Mouse (Mus musculus): ENCODE data around the gene Txlnb.
"Not testable (repeated sequence)": the region's sequence is repeated elsewhere in the genome, so short reads cannot be mapped to it uniquely, and the experiment has no call there.

Gene Txlnb

DNA sequence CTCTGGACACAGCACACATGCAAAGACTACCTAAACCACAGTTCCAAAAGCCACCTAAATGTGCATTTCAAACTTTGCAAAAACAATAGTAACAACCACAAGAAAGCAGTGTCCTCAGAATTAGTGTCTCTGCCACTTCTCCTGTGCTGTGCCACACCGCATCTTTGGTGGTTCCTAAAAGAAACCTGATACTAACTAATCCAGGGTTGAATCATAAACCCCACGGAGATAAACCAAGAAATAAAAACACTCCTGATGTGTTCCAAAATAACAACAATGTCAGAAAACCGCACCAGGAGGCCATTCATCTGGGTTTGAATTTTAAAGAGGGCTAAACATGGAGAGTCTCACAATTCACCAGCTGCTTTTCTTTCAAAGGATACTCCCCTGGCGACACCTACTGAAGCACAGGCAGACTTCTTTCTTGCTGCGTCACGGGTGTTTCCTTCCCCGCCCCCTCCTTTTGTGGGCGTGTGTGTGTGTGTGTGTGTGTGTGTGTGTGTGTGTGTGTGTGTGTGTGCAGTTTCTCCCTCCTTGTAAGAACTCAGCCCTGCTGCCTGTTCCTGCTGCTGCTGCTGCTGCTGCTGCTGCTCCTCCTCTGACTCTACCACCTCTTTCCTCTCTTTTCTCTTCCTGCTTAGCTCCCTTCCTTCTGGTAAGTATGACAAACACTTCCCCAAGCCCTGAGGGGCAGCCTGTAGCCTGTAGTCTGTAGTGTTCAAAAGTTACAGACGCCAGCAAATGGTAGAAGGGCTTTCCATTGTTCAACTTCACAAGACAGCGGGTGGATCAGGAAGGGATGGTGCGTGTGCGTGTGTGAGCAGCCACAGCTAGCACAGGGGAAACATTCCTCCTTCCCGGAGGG lies at the start of gene Txlnb:
Txlnb (plus strand) TSS at position 460 of the 865 bp plus-strand sequence.
- DNase-seq (ENCODE audit: low spot score): peak; percentile 32

DNA sequence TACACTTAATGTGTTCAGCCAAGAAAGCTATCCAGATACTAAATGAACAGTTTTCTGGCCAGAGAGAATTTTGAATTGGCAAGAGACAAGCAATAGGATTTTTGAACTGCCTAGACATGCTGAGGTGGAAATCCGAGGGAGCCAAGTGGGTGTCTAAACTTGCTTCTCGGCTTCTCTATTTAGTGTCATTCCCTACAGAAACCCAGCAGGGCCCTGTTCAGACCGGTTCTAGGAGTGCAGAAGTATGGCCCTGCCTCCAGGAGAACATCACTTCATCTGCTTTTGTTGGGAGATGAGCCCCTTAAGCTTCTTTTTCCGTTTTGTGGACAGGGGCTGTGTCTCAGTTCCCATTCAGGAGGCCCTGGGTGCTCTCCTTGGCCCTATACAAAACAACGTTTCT lies 43.5 kb upstream of the Txlnb start:
- no peak for DNase-seq (ENCODE audit: low spot score)

DNA sequence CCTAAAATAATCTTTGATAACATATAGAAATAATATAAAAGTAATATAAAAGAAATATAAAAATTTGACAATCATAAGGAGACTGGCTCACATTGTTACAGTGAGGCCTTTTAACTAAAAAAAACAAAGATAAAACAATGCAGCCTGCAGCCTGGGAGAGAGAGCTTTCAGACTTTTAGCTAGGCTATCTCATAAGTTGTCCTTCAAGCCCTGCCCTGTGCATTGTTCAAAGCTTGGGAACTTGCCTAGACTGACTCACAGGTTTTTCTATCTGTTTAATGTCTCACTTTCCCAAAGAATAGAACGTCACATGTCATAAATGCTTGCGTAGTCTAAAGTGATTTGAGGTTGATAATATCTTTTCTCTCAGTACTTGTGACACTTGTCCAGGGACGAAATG lies 36.3 kb upstream of the Txlnb start:
- DNase-seq (ENCODE audit: low spot score): no peak

DNA sequence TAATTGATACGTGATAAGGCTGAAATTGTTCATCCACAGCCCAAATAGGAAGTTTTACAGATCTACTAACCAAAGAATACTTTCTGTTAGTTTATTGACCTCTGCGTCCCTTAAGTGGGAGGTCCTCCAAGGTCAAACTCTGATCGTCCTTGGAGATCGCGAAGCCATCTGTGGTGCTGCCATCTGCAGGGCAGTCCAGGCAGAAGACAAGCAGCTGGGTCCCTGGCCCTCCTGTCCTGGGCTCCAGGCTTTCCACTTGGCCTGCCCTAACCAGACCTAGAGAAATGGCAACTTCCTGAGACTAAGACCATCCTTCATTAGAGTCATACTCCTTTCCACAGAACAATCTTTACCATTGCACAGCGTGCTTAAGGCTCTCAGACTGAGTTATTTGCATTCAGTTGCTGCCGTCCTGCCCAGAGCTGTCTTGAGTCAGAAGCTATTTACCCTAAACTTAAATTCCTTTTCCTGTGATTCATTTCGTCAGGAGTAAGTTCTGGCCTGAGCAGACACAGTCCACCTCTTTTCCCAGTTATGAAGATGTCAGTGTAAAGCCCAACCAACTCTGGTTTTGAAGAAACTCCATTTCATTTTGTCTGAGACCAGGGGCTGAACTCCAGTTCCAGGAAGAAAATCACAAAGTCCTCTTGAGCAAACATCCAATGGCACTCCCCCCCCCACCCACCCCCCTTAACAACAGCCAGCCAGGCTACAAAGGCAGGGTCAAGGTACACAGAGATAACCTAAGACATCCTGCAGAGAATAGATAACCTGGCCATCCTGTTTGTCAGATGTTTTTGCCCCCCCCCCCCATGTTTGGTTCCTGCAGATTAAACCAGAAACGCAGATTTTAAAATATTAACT lies 35.0 kb upstream of the Txlnb start:
- no peak for DNase-seq (ENCODE audit: low spot score)

DNA sequence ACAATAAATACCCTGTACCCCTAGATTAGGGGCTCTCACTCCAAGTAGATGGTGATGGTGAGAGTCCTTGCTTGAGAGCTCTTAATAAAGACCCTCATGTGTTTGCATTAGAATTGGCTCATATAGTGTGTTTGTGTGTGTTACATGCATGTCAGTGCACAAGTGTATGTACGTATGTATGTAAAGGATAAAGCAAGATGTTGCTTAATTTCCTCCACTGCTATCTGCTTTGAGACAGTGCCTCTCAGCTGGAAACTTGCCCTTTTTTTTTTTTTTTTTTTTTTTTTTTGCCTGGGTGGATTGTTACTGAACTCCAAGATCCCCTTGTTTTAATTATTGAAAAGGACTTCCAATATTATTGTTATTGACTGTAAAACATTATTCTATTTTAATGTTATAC lies 34.4 kb upstream of the Txlnb start:
- DNase-seq (ENCODE audit: low spot score): no peak

DNA sequence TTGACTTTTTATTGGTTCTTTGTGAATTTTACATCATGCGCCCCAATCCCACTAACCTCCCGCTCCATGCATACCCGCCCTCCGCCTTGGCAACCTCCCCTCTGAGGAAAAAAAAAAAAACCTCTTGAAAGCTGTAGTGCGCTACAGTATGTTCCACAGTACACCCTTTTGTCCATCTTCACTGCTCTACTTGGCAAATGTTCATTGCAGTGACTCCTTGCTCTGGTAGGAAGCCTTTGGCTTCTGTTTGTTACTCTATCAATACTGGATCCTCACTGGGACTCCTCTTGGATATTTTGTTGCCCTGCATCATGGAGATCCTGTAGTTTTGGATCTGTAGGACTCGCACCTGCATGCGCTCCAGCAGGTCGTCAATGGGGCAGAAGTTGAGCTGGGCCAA lies 33.1 kb upstream of the Txlnb start:
- DNase-seq (ENCODE audit: low spot score): no peak

DNA sequence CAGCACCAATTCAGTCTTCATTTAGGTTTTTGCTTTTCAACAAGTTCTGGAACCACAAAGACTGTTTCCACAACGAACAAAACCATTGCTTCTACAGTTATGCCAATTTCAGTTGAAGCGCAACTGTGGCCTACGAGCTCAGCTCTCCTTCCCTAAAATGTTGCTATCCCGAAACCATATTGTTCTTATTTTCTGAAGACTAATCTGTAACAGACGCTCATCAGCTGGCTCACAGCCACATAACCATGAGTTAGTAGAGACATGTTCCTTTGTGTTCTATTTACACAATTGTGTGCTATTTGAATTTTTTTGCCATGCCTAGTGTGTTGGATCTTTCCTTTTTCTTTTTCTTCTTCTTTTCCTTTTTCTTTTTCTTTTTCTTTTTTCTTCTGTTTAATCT lies 26.2 kb upstream of the Txlnb start:
- DNase-seq (ENCODE audit: low spot score): no peak

DNA sequence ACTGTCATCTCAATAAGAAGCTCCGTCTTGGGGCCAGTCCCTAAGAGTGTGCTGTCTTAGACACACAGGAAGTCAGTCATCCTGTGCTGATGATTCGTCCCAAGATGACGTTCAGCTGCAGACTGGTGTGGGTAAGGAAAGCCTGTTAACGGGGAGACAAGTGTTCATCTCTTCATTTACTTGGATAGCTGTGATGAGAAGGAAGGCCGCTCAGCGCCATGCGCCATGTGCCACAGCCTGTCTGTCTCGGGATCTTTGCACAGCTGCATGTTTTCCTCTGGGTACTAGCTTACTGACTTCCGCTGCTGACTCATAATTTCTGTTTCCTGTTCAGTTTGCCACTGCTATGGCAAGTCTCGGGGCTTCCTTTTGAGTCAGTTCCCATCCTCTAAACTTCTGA lies 23.7 kb upstream of the Txlnb start:
- no peak for DNase-seq (ENCODE audit: low spot score)

DNA sequence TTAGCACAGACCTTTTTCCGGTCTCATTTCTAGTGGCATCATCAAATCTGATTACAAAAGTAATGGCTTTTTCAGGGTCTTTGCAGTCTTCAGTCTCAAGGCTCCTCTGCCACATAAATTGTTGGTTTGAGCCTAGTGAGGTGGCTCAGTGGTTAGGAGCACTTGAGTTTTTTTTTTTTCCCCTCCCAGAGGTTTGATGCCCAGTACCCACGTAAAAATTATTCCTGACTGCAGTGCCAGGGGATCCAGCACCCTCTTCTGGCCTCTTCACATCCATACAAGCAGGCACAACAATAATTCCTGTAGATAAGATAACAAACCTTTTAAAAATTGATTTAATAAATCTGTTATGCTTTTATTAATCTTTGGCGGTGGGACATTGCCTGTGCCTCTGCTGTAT lies 21.7 kb upstream of the Txlnb start:
- DNase-seq (ENCODE audit: low spot score): no peak

DNA sequence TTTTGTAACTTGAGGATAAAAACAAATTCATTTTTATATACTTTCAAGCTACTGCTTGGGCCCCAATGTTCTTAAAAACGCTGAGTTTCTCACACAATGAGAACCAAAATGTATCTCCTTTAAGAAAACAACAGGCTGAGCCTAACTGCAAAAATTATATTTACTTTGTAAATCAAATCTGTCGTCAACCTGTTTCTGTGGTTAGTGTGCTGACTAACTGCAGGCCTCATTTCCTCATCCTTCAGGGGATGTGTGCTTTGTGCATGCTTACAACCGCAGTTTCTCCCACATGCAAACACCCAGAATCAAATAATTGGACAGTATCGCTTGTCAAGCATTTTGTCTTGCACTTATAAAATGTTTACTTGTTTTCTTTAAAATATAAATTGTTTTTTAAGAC lies 20.9 kb upstream of the Txlnb start:
- DNase-seq (ENCODE audit: low spot score): no peak

DNA sequence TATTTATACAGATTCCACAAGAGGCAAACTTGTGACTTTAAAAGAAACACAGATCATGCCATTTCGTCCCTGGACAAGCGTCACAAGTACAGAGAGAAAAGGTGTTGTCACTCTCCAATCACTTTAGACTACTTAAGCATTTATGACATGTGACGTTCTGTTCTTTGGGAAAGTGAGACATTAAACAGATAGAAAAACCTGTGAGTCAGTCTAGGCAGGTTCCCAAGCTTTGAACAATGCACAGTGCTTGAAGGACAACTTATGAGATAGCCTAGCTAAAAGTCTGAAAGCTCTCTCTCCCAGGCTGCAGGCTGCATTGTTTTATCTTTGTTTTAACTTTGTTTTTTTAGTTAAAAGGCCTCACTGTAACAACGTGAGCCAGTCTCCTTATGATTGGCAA lies 19.3 kb upstream of the Txlnb start:
- DNase-seq (ENCODE audit: low spot score): not testable (repeated sequence)

DNA sequence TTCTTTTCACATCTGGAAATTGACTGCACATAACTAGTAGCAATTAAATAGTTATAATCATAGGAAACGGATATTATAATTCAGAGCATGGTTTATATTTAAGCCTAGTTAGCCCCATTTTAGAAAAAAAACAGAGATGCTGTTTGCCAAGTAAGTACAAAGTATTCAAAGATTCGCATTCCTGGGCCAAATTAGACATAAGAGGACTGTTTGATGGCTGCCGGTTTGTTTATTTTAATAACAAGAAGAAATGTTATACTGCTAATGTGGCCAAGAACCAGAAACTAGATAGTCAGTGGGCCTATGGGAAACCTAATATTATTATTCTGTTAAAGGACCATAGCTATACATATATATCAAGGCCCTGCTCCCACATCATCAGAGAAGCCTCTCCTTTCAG lies 9.3 kb upstream of the Txlnb start:
- DNase-seq (ENCODE audit: low spot score): no peak

DNA sequence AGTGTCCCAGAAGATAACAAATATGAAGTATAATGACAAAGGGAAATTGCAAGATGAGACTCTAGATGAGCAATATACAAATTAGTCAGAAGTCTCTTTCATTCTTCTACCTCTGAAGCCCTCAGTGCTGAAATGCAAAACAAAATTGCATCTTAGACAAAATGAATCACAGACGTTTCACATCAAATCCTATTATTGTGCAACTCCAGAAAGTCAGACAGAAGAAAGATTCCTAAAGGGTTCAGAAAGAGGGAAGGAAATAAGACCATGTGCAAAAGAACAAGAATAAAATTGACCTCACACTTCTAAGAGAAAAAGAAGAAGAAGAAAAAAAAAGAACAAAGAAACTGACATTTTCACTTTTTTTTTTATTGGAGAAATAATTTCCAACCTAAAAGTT lies 8.1 kb upstream of the Txlnb start:
- no peak for DNase-seq (ENCODE audit: low spot score)

DNA sequence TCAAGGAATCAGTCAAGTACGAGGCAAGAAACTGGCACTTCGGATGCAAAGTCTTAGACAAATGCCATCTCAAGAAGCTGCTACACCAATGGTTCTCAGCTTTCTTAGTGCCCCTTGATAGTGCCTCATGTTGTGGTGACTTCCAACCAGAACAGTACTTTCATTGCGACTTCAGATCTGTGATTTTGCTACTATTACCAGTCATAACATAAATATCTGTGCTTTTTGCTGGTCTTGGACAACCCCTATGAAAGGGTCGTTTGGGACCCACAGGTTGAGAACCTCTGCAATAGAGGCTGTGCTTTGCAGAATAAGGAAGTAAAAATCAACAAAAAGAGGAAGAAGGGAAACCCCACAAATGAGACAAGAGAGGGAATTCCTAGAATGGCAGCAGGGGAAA lies 7.7 kb upstream of the Txlnb start:
- no peak for DNase-seq (ENCODE audit: low spot score)

DNA sequence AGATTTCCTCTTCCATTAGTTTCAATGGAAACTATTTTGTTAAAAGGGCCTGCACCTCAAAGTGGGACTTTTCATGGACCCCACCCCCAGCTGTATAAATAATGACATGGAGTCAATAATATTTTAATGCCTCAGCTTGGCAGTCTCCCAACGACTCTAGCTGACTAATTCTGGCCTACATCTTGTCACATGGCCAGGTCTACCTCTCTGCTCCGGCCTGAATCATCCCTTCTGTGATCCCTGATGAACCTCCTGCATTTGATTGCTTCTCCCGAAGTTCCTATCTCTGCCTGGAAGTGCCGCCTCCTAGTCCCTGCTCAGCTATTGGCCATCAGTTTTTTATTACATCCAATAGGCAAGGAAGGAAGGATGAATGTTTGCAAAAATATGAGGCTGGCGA lies 2.1 kb upstream of the Txlnb start:
- DNase-seq (ENCODE audit: low spot score): no peak

DNA sequence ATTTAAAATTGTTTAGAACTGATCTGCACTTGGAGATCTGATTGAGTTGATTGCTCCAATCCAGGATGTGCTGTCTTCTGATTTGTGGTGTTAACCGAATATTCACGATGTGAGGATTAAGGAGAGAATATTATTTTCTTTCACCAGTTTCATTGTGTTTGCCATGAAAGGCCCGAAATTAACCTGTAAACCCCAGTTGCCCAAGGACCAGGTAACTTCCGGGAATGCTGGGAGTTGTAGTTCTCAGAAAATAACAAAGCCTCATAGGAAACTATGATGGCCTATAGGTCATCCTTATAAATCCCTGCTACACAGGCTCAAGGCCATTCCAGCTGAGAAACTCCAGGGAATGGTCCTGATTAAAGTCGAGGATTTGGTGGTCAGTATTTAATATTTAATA lies 1.6 kb upstream of the Txlnb start:
- DNase-seq (ENCODE audit: low spot score): no peak

DNA sequence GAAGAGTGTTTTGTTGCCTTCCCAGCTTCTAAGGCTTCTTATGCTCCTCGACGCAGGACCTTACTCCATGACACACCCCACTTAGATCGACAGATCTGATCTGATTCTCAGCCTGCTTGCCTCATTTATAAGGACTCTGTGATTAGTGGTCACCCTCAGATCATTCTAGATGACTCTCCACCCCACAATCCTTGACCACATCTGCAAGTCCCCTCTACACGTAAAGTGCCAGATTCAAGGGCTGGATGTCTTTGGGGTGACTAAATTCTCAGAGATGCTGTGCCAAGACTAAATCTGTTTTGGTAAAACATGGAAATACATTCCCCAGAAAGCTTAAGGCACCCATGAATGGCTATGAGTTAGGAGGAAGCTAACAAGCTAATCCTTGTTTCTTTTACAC lies 799 bp upstream of the Txlnb start:
- DNase-seq (ENCODE audit: low spot score): no peak

DNA sequence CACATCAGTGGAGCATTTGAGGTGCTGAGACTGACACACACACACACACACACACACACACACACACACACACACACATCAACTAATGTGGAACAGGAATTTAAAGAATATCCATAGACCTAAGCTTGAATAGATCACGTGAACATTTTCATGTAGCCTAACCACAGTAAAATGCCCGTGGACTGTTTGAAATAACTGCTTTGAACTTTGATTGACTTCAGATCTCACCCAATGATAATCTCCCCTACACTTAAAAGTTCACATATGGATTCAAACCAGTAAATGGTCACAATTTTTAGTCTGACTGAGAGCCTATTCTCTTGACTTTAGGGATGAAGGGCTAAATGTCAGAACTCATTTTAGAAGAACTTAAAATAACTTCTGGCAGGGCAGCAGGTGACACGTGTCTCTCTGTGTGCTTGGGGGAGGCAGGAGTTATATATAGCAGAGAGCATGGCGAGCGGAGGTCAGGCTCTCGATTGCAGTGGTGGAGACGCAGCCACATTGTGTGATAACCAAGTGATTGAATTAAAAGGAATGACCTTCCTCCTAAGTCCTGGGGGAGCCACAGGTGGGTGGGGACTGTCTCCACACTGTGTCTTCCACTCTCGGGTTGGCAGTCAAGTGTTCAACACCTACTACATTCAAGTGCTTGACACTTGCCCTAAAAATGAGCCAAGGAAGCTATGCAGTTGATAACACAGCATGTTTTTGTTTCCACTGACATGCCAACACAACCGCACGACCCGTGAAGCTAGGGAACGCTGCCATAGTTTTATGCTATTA lies 1.0 kb downstream of the Txlnb start:
- DNase-seq (ENCODE audit: low spot score): no peak

DNA sequence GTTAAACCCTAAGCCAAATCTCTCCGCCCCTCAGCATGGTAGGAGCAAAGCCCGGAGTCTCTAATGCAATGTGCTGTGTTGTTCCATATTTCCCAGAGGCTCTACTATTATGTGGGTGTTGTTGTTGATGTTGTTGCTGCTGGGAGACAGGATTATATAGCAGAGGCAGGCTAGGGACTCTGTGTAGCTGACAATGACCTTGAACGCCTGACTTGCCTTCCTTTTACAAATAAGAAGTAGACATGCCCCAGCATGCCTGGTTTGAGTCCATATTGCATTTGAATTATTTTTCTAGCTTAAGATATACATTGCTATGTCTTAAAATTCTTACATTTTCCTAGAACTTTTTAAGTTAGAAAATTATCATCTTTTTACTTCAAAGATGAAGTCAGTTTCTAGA lies 1.7 kb downstream of the Txlnb start:
- DNase-seq (ENCODE audit: low spot score): no peak

DNA sequence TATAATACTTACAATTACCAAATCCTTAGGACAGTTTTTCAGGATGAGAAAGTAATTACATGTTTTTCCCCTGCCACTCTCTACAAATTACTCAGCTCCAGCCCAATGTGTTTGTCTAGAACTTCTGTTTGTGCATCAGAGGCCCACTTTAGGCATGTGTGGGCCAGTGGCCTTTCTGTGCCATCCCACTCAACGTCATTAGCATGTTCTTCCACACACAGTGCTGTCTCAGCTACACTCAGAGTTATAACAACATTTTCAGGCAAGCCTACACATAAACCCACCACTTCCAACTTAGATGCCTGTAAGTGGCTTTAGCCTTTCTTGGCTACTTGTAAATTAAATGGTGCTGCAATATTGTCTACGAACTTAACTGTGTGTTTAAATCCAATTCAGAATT lies 5.8 kb downstream of the Txlnb start:
- DNase-seq (ENCODE audit: low spot score): no peak

DNA sequence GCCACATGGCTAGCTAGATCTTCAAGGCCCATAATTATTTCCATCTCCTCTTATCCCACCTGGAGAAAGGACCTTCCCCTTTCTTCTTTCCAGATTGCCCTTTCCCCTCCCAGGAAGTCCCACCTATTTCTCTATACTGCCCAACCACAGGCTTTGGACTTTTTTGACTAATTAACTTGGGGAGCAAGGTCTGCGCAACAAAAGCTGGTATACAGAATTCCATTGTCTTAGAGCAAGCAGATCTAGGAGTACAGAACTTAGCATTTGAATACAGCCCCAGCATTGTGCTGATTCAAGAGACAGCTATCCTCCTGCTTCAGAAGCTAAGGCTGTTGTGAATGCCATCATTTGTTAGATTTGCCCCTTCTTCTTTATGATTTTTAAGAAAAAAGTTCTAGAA lies 12.5 kb downstream of the Txlnb start:
- DNase-seq (ENCODE audit: low spot score): no peak

DNA sequence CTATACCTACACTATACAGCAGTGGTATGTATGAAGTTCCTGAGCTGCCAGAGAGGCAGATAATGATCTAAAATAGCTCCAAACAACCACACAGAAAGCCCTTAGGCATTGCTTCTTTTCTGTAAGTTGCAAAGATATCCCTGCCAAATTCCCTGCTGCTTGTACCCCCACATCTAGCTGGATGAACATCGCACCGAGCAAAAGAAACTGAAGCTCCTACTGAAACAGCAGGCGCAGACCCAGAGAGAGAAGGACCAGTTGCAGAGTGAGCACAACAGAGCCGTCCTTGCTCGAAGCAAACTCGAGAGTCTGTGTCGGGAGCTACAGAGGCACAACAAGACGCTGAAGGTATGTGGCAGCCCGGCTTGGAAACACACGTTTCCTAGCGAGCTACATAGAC lies 19.0 kb downstream of the Txlnb start:
- no peak for DNase-seq (ENCODE audit: low spot score)

DNA sequence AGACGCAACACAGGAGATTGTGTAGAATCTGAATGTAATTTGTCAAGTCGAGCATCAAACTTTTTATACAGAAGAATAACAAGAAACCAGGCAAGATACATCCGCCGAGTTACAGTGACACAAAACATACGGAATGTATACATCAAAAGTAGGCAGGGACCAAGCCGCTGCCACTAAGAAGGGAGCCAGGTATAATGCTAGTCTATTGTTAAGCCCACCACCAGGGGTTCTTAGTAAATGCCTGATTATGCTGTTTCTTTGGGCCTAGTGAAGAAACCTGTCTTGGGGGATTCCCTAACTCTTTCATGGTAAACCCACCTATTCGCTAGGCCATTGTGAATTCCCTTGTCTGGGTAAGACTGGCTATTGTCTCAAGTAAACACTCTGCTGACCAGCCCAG lies 24.4 kb downstream of the Txlnb start:
- DNase-seq (ENCODE audit: low spot score): not testable (repeated sequence)
